Mouse (Mus musculus) fibroblast of lung, adult 2 months (primary cell): ENCODE measurements around the gene Evl.
"Not testable (repeated sequence)": the region's sequence is repeated elsewhere in the genome, so short reads cannot be mapped to it uniquely, and the experiment has no call there.

Experiments used
- DNase-seq: peaks from one replicate; pipeline ENCODE4 v3.0.0-alpha.2; 2011; ENCODE audit warnings: low read depth

The Evl gene

GRCm38 (mm10) chr12:108699576-108699975, 145.1 kb downstream of the Evl start:
- no peak for DNase-seq

- no peak for DNase-seq
Observed at GRCm38 (mm10) chr12:108700037-108700436, 145.5 kb downstream of the Evl start.

DNA sequence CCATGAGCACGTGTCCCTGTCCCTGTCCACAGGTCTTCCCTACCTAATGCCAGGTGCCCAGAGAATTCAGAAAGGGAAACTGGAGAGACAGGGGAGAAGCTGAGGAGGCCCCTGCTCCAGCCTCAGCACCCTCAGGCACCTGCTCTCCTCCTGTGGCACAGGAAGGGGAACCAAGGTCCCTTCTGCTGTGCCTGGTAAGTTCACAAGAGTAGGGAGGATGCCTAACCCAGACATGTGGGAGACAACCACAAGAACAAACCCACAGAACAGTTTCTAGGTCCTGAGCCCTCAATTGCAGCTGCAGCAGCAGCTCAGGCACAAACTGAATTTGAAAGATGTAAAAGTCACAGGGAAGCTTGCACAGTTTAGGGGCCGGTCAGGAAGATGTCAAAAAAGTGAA, 146.7 kb downstream of the Evl start:
- DNase-seq: no peak

DNA sequence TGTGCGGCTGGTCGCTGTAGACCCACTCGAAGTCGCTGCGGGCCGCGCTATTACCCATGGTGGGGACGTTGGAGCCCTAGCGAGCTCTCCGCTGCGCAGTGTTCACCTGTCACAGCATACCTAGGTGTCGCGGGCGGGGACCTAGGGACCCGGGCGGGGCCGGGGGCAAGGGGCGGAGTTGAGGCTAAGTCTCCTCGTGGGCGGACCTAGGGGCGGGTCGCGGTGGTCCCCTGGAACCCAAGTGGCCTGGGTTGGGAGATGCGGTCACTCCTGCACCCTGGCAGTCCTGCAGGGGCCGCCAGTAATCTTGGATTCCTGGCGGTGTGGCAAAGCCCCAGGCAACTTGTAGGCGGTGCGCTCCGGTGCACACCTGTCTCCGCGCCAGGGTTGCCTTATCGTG, 147.7 kb downstream of the Evl start, which contains the start of gene Degs2:
Gene Degs2 (minus strand): TSS at position 131 of the 400 bp plus-strand sequence.
- DNase-seq: no peak

DNA sequence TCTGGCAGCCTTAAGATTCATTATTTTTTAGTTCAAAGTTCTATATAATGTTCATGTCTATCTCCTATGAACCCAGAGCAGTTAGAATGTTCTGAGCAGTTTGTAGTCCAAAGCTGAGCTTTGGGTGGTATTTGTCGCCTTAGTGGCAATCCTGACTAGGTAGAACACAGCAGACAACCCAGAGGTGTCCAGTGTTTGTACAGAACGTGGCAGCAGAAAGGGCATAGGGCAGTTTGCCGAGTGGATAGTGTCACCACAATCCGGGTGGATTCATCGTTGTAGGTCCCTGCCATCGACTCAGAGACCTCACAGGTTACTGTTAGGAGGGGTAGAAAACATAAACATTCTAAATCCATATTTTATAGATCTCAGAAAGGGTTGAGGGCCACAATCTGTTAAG, 151.0 kb downstream of the Evl start:
- no peak for DNase-seq

DNA sequence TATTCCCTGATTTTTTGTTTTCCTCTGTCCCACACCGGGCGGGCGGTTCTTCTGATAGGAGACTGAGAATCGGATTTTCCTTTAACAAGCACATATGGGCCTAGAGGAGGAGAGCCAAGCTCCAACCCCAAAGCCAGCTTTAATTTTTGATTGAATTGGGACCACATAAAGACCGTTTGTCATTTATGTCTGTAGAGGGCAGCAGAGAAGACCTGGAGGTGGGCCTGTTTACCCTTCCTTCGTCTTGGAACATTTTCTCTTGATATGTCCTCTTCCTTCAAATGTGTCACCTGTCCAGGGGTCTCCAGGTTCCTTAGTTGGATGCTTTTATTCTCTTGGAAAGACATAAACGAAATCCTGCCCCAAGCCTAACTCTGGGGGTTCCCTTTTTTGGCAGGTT, 151.6 kb downstream of the Evl start:
- no peak for DNase-seq

DNA sequence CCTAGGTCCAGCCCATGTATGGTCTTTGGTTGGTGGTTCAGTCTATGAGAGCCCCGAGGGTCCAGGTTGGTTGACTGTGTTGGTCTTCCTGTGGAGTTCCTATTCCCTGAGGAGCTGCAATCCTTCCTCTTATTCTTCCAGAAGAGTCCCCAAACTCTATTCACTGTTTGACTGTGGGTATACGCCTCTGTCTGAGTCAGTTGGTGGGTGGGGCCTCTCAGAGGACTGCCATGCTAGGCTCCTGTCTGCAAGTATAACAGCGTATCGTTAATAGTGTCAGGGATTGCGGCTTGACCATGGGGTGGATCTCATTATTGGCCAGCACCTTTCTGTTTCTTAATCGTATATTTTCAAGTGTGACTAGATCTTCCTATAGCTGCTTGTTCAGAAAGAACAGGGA, 154.9 kb downstream of the Evl start:
- no peak for DNase-seq

- DNase-seq: no peak
Observed at GRCm38 (mm10) chr12:108709964-108710765, 155.6 kb downstream of the Evl start.

DNA sequence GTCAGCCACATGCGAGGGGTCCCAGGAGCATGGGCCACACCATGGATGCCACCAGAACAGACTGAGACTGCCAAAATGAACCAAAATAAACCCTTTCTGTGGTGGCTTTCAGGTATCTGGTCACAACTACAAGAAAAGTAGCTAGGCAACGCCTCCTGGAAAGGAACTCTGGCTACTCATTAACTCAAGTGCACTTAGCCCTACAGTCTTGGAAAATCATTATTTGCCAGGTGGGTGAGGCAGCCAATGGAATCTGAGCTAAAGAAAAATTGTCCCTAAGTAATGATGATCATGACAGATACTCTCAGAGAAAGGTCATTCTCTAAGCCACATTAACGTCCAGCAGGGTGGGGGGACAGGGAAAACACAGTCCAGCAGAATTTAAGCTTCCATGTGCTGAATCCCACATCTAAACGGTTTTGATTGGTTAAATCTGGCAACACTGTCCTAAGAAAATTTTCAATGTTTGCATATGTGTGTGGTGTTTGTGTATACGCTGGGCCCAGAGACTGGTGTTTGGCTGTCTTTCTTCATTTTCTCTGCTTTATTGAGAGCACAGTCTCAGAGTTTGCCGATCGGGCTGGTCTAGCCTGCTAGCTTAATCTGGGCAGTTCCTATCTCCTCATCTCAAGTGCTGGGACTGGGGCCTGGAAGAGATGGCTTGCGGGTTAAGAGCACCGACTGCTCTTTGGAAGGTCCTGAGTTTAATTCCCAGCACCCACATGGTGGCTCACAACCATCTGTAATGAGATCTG, 156.5 kb downstream of the Evl start:
- DNase-seq: no peak

DNA sequence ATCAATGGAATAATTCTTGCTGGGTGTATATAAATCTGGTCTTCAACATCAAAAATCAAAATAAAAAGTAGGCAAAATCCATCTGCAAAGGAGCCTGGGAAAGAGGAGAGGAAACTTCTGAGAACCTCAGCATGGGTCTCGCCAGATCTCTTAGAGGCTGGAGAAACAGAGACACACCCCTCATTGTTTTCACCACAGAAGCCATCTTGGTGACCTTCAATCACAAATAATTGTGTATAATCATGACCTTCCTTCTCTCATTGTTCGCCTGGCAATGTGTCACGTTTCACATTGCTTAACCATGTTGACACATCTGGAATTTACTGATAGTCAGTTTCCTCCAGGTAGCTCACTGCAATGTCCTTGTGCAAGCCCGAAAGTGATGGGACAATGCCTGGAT, 158.0 kb downstream of the Evl start:
- no peak for DNase-seq

GRCm38 (mm10) chr12:108713972-108714371, 159.5 kb downstream of the Evl start:
- not testable (repeated sequence) for DNase-seq

DNA sequence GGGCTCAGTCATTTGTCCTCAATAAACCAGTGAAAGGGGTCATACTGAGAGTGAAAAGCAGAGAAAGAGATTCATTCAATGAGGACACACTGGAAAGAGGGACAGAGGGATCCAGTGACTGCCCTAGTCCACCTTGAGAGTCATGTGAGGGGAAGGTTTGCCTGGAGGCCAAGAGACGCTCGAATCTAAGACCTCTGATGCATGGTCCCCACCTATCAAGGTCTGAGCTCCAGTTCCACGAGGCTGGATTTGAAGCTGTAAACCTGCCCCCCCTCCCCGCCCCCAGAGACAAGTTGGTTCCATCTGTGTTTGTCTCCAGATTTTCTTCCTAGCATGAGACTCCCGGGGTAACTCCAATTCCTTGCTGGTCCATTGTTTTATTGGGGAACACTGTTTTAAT, 161.3 kb downstream of the Evl start:
- DNase-seq: no peak

- DNase-seq: no peak
Observed at GRCm38 (mm10) chr12:108718485-108718884, 164.0 kb downstream of the Evl start.

DNA sequence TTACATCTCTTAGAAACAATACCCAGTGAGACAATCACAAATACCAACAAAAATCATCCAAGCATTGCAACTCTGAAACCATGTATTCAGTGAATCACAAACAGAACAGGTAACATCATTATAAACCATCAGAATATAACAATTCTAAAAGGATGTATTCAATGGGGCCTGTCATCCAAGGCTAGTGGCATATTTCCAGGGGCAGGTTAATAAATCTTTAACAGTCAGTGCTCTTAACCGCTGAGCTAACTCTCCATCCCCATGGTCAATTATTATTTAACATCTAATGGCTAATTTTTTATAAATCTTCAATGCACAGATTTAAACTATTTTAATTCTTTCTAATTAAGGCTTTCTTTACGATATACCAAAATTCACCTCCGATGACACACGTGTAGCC, 167.9 kb downstream of the Evl start:
- DNase-seq: no peak

DNA sequence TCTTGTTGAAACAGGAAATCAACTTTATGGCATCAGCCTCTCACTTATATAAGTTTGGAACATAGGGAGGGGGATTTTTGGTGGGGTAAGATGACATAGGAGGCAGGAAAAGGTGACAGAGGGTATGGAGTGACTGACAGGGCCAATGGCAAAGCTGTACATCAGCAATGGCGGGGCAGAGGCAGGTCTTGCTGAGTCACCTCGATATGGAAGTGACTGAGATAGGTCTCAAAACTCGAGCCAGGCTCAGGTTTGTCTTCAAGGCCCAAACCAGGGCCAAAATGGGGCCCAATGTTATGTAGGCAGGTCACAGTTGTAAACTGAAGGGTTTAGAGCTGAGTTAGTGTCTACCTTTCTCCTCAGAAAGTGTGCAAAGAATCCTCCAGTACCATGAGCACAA, 169.3 kb downstream of the Evl start:
- no peak for DNase-seq

GRCm38 (mm10) chr12:108734386-108734785, 179.9 kb downstream of the Evl start:
- no peak for DNase-seq

DNA sequence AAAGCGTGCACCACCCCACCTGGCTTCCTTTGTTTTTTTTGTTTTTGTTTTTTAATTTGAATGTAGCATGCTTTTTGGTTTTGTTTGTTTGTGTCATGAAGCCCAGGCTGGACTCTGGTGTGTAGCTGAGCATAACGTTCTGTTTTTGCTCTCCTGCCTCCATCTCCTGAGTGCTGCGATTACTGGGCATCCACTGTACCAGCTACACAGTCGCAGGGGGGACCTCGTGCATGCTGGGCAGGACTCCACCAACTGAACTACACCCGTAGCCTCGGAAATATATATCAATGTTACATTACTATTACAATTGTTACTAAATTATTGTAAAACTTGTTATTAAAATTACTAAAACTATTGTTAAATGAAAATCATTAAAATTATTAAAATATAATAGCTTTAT, 183.3 kb downstream of the Evl start:
- DNase-seq: no peak
